21 mouse cellular contexts compared by ENCODE assay signal in genomic region chr3:146425902-146426301, GRCm38 (mm10). TPM values are rescaled to one million over a fixed set of nuclear protein-coding genes. Genes with fewer than 3 reads are reported as not detected.
A peak's percentile ranks its signal among the peaks of the same experiment; 100 is the strongest.
DNase-seq lines count a peak whose midpoint lies in the region; ATAC-seq lines count a peak whose summit lies in the region.
"Had no signal": no experiment of that assay in that cellular context is flagged by ENCODE, and none has a peak within 500 bp of the region (broad histone marks: within the 10 kb centered on the region; RNA-seq: fewer than 3 reads in every experiment).

No protein-coding gene starts in this region.

- H3K27ac ChIP-seq in midbrain, embryonic 11.5 days (ENCODE audit: low read depth, low read length), result no peak overlapping the region
- no peak overlapping the region for H3K27ac ChIP-seq in midbrain, embryonic 15.5 days
- H3K27ac ChIP-seq: forebrain, embryonic 12.5 days; heart, embryonic 10.5 days; hindbrain, embryonic 15.5 days had no signal

- no peak overlapping the region for H3K4me2 ChIP-seq in midbrain, embryonic 11.5 days
- H3K4me2 ChIP-seq in midbrain, embryonic 15.5 days, result no peak overlapping the region
- H3K4me2 ChIP-seq: forebrain, embryonic 12.5 days; hindbrain, embryonic 15.5 days had no signal

- H3K4me1 ChIP-seq in midbrain, embryonic 11.5 days (ENCODE audit: control insufficient read depth, insufficient read depth, low read length), result no peaks in the 10 kb centered on the region
- H3K4me1 ChIP-seq in midbrain, embryonic 15.5 days, result no peaks in the 10 kb centered on the region

- H3K27me3 ChIP-seq in midbrain, embryonic 11.5 days (ENCODE audit: control insufficient read depth, insufficient read depth, low read length), result no peaks in the 10 kb centered on the region
- H3K27me3 ChIP-seq in midbrain, embryonic 15.5 days (replicated peaks), result no peaks in the 10 kb centered on the region
- H3K27me3 ChIP-seq: CH12.LX; forebrain, embryonic 12.5 days; hindbrain, embryonic 15.5 days had no signal

- peak; percentile 72 for ATAC-seq in frontal cortex, adult (ENCODE audit: low TSS enrichment)
- ATAC-seq in midbrain, embryonic 11.5 days (ENCODE audit: low FRiP score), result 0 out of 2 replicates have a peak, but pooled peaks have one; percentile 31
- no peak for ATAC-seq in midbrain, embryonic 15.5 days (replicated peaks)
- ATAC-seq: inflammation-experienced regulatory T-cells, adult 6 months had no signal

- H3K9me3 ChIP-seq in midbrain, embryonic 11.5 days (ENCODE audit: control insufficient read depth, low read length), result no peaks in the 10 kb centered on the region
- H3K9me3 ChIP-seq in midbrain, embryonic 15.5 days, result no peaks in the 10 kb centered on the region
- H3K9me3 ChIP-seq: forebrain, embryonic 12.5 days; heart, embryonic 10.5 days; hindbrain, embryonic 15.5 days had no signal

- H3K4me3 ChIP-seq in midbrain, embryonic 11.5 days (ENCODE audit: low read depth, low read length), result no peak overlapping the region
- H3K4me3 ChIP-seq in midbrain, embryonic 15.5 days, result no peak overlapping the region
- H3K4me3 ChIP-seq: forebrain, embryonic 12.5 days; heart, embryonic 10.5 days; hindbrain, embryonic 15.5 days had no signal

- no peak for DNase-seq in frontal cortex, adult 2 months (ENCODE audit: extremely low spot score in 1 of 2, low spot score in 1 of 2)
- no peak for DNase-seq in midbrain, embryonic 11.5 days (ENCODE audit: low spot score, missing footprints)
- DNase-seq in retina, postnatal 1 day, result peak; percentile 52
- no peak for DNase-seq in retina, embryonic 14.5 days (ENCODE audit: low spot score)
- peak; percentile 58 for DNase-seq in brain, adult 2 months (ENCODE audit: low read depth, low spot score)
- no peak for DNase-seq in layer of hippocampus, adult 18-20 months (ENCODE audit: low spot score in 2 of 2)
- DNase-seq: adrenal gland, adult 2 months; adrenal gland, postnatal 25 days; cerebellum, adult 2 months; cerebellum, postnatal 10 days; gastrocnemius, postnatal 10 days; heart, adult 18-20 months; heart, postnatal 10 days; heart, postnatal 4 days had no signal

- no peak overlapping the region for H3K9ac ChIP-seq in midbrain, embryonic 11.5 days (ENCODE audit: low read length)
- no peak overlapping the region for H3K9ac ChIP-seq in midbrain, embryonic 15.5 days
- H3K9ac ChIP-seq: forebrain, embryonic 12.5 days; hindbrain, embryonic 15.5 days had no signal

- 88% methylated on average over 7 of the region's 7 CpGs for WGBS in midbrain, embryonic 11.5 days
- WGBS in midbrain, embryonic 15.5 days, result 75% methylated on average over 7 of the region's 7 CpGs

- H3K36me3 ChIP-seq in midbrain, embryonic 11.5 days (ENCODE audit: control insufficient read depth, insufficient read depth, low read length), result peaks cover 11% of the 10 kb centered on the region
- peaks cover 21% of the 10 kb centered on the region; the same call in 1 of the 2 replicates for H3K36me3 ChIP-seq in midbrain, embryonic 15.5 days (replicated peaks)

RNA-seq across cellular contexts. Expression of gene Ssx2ip, which starts 21.5 kb away (rescaled TPM):
- 38.1 and 38.9 TPM in 2 replicates for polyA plus RNA-seq in frontal cortex, adult 2 months (2012; rRNA removed)
- polyA plus RNA-seq in midbrain, embryonic 11.5 days (2014; fragmentation: Nextera tagmentation; extraction: Ambion mirVana), result 31.0 and 33.5 TPM in 2 replicates
- 15.3 and 16.6 TPM in 2 replicates for polyA plus RNA-seq in midbrain, embryonic 15.5 days (2015; fragmentation: Nextera tagmentation; extraction: Ambion mirVana)
- 100 to 1,000 TPM in 1 of 2 experiments, 10 to 100 TPM in 1; 97.4 to 105 TPM for total RNA-seq in layer of hippocampus, adult 18-20 months (2021)

RNA-seq across cellular contexts. Expression of gene Ctbs, which starts 23.7 kb away (rescaled TPM):
- polyA plus RNA-seq in frontal cortex, adult 2 months (2012; rRNA removed), result 5.1 and 6.0 TPM in 2 replicates
- polyA plus RNA-seq in midbrain, embryonic 11.5 days (2014; fragmentation: Nextera tagmentation; extraction: Ambion mirVana), result 5.8 and 6.6 TPM in 2 replicates
- 3.9 TPM in 2 replicates for polyA plus RNA-seq in midbrain, embryonic 15.5 days (2015; fragmentation: Nextera tagmentation; extraction: Ambion mirVana)
- total RNA-seq in layer of hippocampus, adult 18-20 months (2021), result 1 to 10 TPM; 5.9 to 7.7 TPM

Comparison
In these comparisons a context has a peak if more than half of its experiments do, and no peak if none do; other contexts are left out.
1. DNase-seq: peak in retina, postnatal 1 day (single experiment) and brain, adult 2 months (single experiment); none in frontal cortex, adult 2 months (0 of 2), midbrain, embryonic 11.5 days (single experiment), retina, embryonic 14.5 days (single experiment) and layer of hippocampus, adult 18-20 months (0 of 2).